Mouse (Mus musculus) heart, adult 2 months (tissue): Measurements from ENCODE around the gene Gm4491.

ENCODE experiments used
- CTCF ChIP-seq: fragments of 200-600 bp; IDR thresholded peaks from 2 replicates; pipeline ENCODE4 v1.8.1; 2022; ENCODE audit warnings: antibody characterized with exemption, mild to moderate bottlenecking, moderate library complexity
- EP300 ChIP-seq: fragments of 200-500 bp; IDR thresholded peaks from 2 replicates; pipeline ENCODE4 v1.6.1; 2011; ENCODE audit warnings: low read depth, low read length, control low read depth; ENCODE audit not compliant: insufficient read depth

DNA sequence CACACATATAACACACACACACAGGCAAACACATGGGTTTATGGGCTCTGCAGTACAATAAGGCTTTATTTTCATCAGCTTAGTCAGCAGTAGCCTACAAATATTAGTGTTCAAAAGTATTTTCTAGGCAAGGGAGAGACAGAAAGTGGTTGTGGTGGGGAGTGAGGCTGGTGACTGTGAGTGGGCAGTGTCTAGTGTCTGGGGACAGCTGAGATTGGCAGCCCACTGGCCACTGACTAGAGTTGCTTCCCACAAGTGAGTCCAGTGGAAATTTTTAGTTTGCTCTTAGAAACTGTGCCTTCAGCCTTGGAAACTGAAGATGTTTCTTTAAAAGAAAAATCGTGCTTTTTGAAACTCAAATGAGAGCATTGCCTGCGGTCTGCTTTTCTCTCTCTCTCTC is 46.1 kb upstream of the Gm4491 start:
- TF ChIP-seq CTCF (no peak), EP300 (no peak)
